Mouse (Mus musculus) c-Kit-positive CD71-negative TER-119-negative erythroid progenitor cells, embryonic 14.5 days (primary cell): ENCODE results near the gene Cdc42se1.

ENCODE experiments used
- DNase-seq: peaks from one replicate; pipeline ENCODE4 v3.0.0-alpha.2; 2013; ENCODE audit warnings: low read depth

Gene Cdc42se1

GRCm38 (mm10) chr3:95224295-95224694, 4.2 kb upstream of the Cdc42se1 start:
- DNase-seq, result no peak

- no peak for DNase-seq
Observed at GRCm38 (mm10) chr3:95227214-95227613, 1.3 kb upstream of the Cdc42se1 start.

- no peak for DNase-seq
Observed at GRCm38 (mm10) chr3:95228894-95229780, 605 bp downstream of the Cdc42se1 start.

- DNase-seq, result no peak
Observed at GRCm38 (mm10) chr3:95229781-95230494, 1.4 kb downstream of the Cdc42se1 start.

GRCm38 (mm10) chr3:95230495-95231297, 2.2 kb downstream of the Cdc42se1 start:
- DNase-seq, result no peak

- no peak for DNase-seq
Observed at GRCm38 (mm10) chr3:95231298-95232221, 3.0 kb downstream of the Cdc42se1 start, which contains the start of gene Mllt11. Mllt11 (minus strand) TSS chr3:95232171.

GRCm38 (mm10) chr3:95232771-95233170, 4.2 kb downstream of the Cdc42se1 start:
- DNase-seq, result no peak

- no peak for DNase-seq
Observed at GRCm38 (mm10) chr3:95233303-95233980, 4.9 kb downstream of the Cdc42se1 start.

GRCm38 (mm10) chr3:95235386-95236301, 7.1 kb downstream of the Cdc42se1 start:
- no peak for DNase-seq

GRCm38 (mm10) chr3:95237541-95238099, 9.1 kb downstream of the Cdc42se1 start:
- no peak for DNase-seq

GRCm38 (mm10) chr3:95239022-95239421, 10.5 kb downstream of the Cdc42se1 start:
- DNase-seq, result no peak

GRCm38 (mm10) chr3:95239971-95240370, 11.4 kb downstream of the Cdc42se1 start:
- DNase-seq, result no peak

- DNase-seq, result no peak
Observed at GRCm38 (mm10) chr3:95240900-95241299, 12.4 kb downstream of the Cdc42se1 start.

GRCm38 (mm10) chr3:95241498-95241897, 13.0 kb downstream of the Cdc42se1 start, which contains the start of gene Gm128:
Gm128 (minus strand) TSS chr3:95241598.
- no peak for DNase-seq

GRCm38 (mm10) chr3:95243086-95243485, 14.6 kb downstream of the Cdc42se1 start:
- no peak for DNase-seq

GRCm38 (mm10) chr3:95246465-95247231, 18.1 kb downstream of the Cdc42se1 start:
- DNase-seq, result no peak

GRCm38 (mm10) chr3:95247660-95248336, 19.3 kb downstream of the Cdc42se1 start:
- DNase-seq, result no peak

GRCm38 (mm10) chr3:95250361-95250760, 21.8 kb downstream of the Cdc42se1 start:
- no peak for DNase-seq
